Mouse (Mus musculus) heart, embryonic 13.5 days (tissue): Measurements from ENCODE around the gene Rbfox1. TPM values are rescaled to one million over a fixed set of nuclear protein-coding genes. Genes with fewer than 3 reads are reported as not detected.

Experiments
- ATAC-seq: fragments of 200-750 bp; cut with Nextera tagmentation; 2 replicates; pipeline ENCODE4 v1.8.0; 2017; ENCODE audit warnings: moderate TSS enrichment; ENCODE audit not compliant: insufficient number of reproducible peaks, low FRiP score, low TSS enrichment; ENCODE audit errors: extremely low read depth
- H3K27ac ChIP-seq: fragments of 300-500 bp; sonication (generic); replicated peaks from 2 replicates; pipeline ENCODE4 v1.5.1; 2015; ENCODE audit warnings: moderate library complexity, mild to moderate bottlenecking, inconsistent platforms
- H3K27me3 ChIP-seq: fragments of 300-500 bp; sonication (generic); replicated peaks from 2 replicates; pipeline ENCODE4 v1.6.1; 2015; ENCODE audit warnings: mild to moderate bottlenecking, inconsistent platforms
- H3K36me3 ChIP-seq: fragments of 300-500 bp; sonication (generic); 2 replicates; pipeline ENCODE4 v1.6.1; 2015; ENCODE audit warnings: mild to moderate bottlenecking, inconsistent platforms
- H3K4me1 ChIP-seq: fragments of 300-500 bp; sonication (generic); 2 replicates; pipeline ENCODE4 v1.6.1; 2015; ENCODE audit warnings: inconsistent platforms
- H3K4me2 ChIP-seq: fragments of 300-500 bp; sonication (generic); 2 replicates; pipeline ENCODE4 v1.6.1; 2015; ENCODE audit warnings: inconsistent platforms, mild to moderate bottlenecking, moderate library complexity
- H3K4me3 ChIP-seq: fragments of 300-500 bp; sonication (generic); 2 replicates; pipeline ENCODE4 v1.5.1; 2015; ENCODE audit warnings: moderate library complexity, mild to moderate bottlenecking, inconsistent platforms
- H3K9ac ChIP-seq: fragments of 300-500 bp; sonication (generic); 2 replicates; pipeline ENCODE4 v1.6.1; 2015; ENCODE audit warnings: inconsistent platforms, mild to moderate bottlenecking, moderate library complexity
- H3K9me3 ChIP-seq: fragments of 300-500 bp; sonication (generic); 2 replicates; pipeline ENCODE4 v1.6.1; 2016; ENCODE audit warnings: inconsistent platforms
- WGBS: fragments of 180-500 bp; shearing (Covaris S2); methylation state at CpG from one replicate; pipeline ENCODE4 v1.1.7; 2015; ENCODE audit warnings: mixed read lengths; 5-methylcytosine and 5-hydroxymethylcytosine counted together
- polyA plus RNA-seq: library from polyadenylated mRNA; unstranded; fragments of >200 nt; fragmentation: Nextera tagmentation; extraction: Ambion mirVana; gene quantifications from 2 replicates; pipeline ENCODE4 v1.2.1, GENCODE M21; 2015

Rbfox1 gene
- polyA plus RNA-seq, 1 experiment from 2014 or later = 2.8 TPM

- Histone ChIP-seq H3K4me2 (no peak overlapping the region), H3K27ac (no peak overlapping the region), H3K9ac (no peak overlapping the region), H3K36me3 (no peaks in the 10 kb centered on the region), H3K27me3 (no peaks in the 10 kb centered on the region), H3K4me1 (peaks cover 19% of the 10 kb centered on the region), H3K9me3 (no peaks in the 10 kb centered on the region), H3K4me3 (no peak overlapping the region)
- ATAC-seq = no peak
- WGBS = 55% methylated on average over 4 of the region's 4 CpGs
Observed at GRCm38 (mm10) chr16:7163688-7164087, 1278.5 kb downstream of the Rbfox1 start.

- H3K27me3 ChIP-seq = no peaks in the 10 kb centered on the region
- H3K9ac ChIP-seq = no peak overlapping the region
- H3K9me3 ChIP-seq = no peaks in the 10 kb centered on the region
- no peak overlapping the region for H3K4me2 ChIP-seq
- H3K27ac ChIP-seq = no peak overlapping the region
- no peak overlapping the region for H3K4me3 ChIP-seq
- ATAC-seq = no peak
- 90% methylated on average over 8 of the region's 8 CpGs for WGBS
- peaks cover 19% of the 10 kb centered on the region for H3K4me1 ChIP-seq
- H3K36me3 ChIP-seq = no peaks in the 10 kb centered on the region
Observed at GRCm38 (mm10) chr16:7164153-7164737, 1279.1 kb downstream of the Rbfox1 start.

GRCm38 (mm10) chr16:7175960-7176359 is 1290.8 kb downstream of the Rbfox1 start:
- Histone ChIP-seq H3K27ac (no peak overlapping the region), H3K4me2 (no peak overlapping the region), H3K36me3 (no peaks in the 10 kb centered on the region), H3K27me3 (no peaks in the 10 kb centered on the region), H3K4me3 (no peak overlapping the region), H3K4me1 (no peaks in the 10 kb centered on the region), H3K9ac (no peak overlapping the region), H3K9me3 (no peaks in the 10 kb centered on the region)
- no peak for ATAC-seq
- WGBS = 84% methylated on average over 2 of the region's 2 CpGs

- no peak for ATAC-seq
- Histone ChIP-seq H3K27ac (no peak overlapping the region), H3K4me2 (no peak overlapping the region), H3K9me3 (no peaks in the 10 kb centered on the region), H3K36me3 (no peaks in the 10 kb centered on the region), H3K27me3 (no peaks in the 10 kb centered on the region), H3K4me1 (peaks cover 12% of the 10 kb centered on the region), H3K4me3 (no peak overlapping the region), H3K9ac (no peak overlapping the region)
- WGBS = 23% methylated on average over 2 of the region's 2 CpGs
Observed at GRCm38 (mm10) chr16:7187788-7188187, 1302.6 kb downstream of the Rbfox1 start.

- Histone ChIP-seq H3K27me3 (no peaks in the 10 kb centered on the region), H3K4me1 (no peaks in the 10 kb centered on the region), H3K4me3 (no peak overlapping the region), H3K27ac (no peak overlapping the region), H3K4me2 (no peak overlapping the region), H3K9me3 (no peaks in the 10 kb centered on the region), H3K9ac (no peak overlapping the region), H3K36me3 (no peaks in the 10 kb centered on the region)
- no peak for ATAC-seq
- WGBS = 62% methylated on average over 5 of the region's 5 CpGs
Observed at GRCm38 (mm10) chr16:7193535-7193934, 1308.4 kb downstream of the Rbfox1 start.

GRCm38 (mm10) chr16:7197953-7198352 is 1312.8 kb downstream of the Rbfox1 start:
- H3K36me3 ChIP-seq = no peaks in the 10 kb centered on the region
- H3K4me3 ChIP-seq = no peak overlapping the region
- H3K9me3 ChIP-seq = no peaks in the 10 kb centered on the region
- H3K4me2 ChIP-seq = no peak overlapping the region
- 84% methylated on average over 5 of the region's 5 CpGs for WGBS
- H3K27me3 ChIP-seq = no peaks in the 10 kb centered on the region
- no peak for ATAC-seq
- H3K4me1 ChIP-seq = no peaks in the 10 kb centered on the region
- H3K27ac ChIP-seq = no peak overlapping the region
- H3K9ac ChIP-seq = no peak overlapping the region

GRCm38 (mm10) chr16:7200239-7200638 is 1315.1 kb downstream of the Rbfox1 start:
- Histone ChIP-seq H3K27me3 (no peaks in the 10 kb centered on the region), H3K4me3 (no peak overlapping the region), H3K27ac (no peak overlapping the region), H3K9ac (no peak overlapping the region), H3K9me3 (no peaks in the 10 kb centered on the region), H3K4me1 (no peaks in the 10 kb centered on the region), H3K36me3 (no peaks in the 10 kb centered on the region), H3K4me2 (no peak overlapping the region)
- WGBS = 75% methylated on average over 3 of the region's 3 CpGs
- ATAC-seq = no peak

GRCm38 (mm10) chr16:7201816-7202215 is 1316.7 kb downstream of the Rbfox1 start:
- Histone ChIP-seq H3K27ac (no peak overlapping the region), H3K36me3 (no peaks in the 10 kb centered on the region), H3K9ac (no peak overlapping the region), H3K4me1 (no peaks in the 10 kb centered on the region), H3K4me2 (no peak overlapping the region), H3K27me3 (no peaks in the 10 kb centered on the region), H3K9me3 (no peaks in the 10 kb centered on the region), H3K4me3 (no peak overlapping the region)
- 47% methylated on average over 4 of the region's 4 CpGs for WGBS
- no peak for ATAC-seq

- Histone ChIP-seq H3K27me3 (no peaks in the 10 kb centered on the region), H3K27ac (no peak overlapping the region), H3K4me3 (no peak overlapping the region), H3K4me1 (no peaks in the 10 kb centered on the region), H3K36me3 (no peaks in the 10 kb centered on the region), H3K9me3 (no peaks in the 10 kb centered on the region), H3K9ac (no peak overlapping the region), H3K4me2 (no peak overlapping the region)
- WGBS = 78% methylated on average over 2 of the region's 2 CpGs
- ATAC-seq = no peak
Observed at GRCm38 (mm10) chr16:7206116-7206900, 1321.2 kb downstream of the Rbfox1 start.

- Histone ChIP-seq H3K27me3 (no peaks in the 10 kb centered on the region), H3K4me3 (no peak overlapping the region), H3K4me2 (no peak overlapping the region), H3K4me1 (no peaks in the 10 kb centered on the region), H3K9ac (no peak overlapping the region), H3K27ac (no peak overlapping the region), H3K9me3 (no peaks in the 10 kb centered on the region), H3K36me3 (no peaks in the 10 kb centered on the region)
- ATAC-seq = no peak
- WGBS = 77% methylated on average over 2 of the region's 2 CpGs
Observed at GRCm38 (mm10) chr16:7207599-7207998, 1322.4 kb downstream of the Rbfox1 start.

- no peak overlapping the region for H3K4me2 ChIP-seq
- no peak overlapping the region for H3K4me3 ChIP-seq
- no peak overlapping the region for H3K27ac ChIP-seq
- no peaks in the 10 kb centered on the region for H3K27me3 ChIP-seq
- no peaks in the 10 kb centered on the region for H3K4me1 ChIP-seq
- no peak overlapping the region for H3K9ac ChIP-seq
- H3K36me3 ChIP-seq = no peaks in the 10 kb centered on the region
- no peaks in the 10 kb centered on the region for H3K9me3 ChIP-seq
- no peak for ATAC-seq
- WGBS = 60% methylated on average over 4 of the region's 4 CpGs
Observed at GRCm38 (mm10) chr16:7212756-7213155, 1327.6 kb downstream of the Rbfox1 start.

GRCm38 (mm10) chr16:7223265-7223664 is 1338.1 kb downstream of the Rbfox1 start:
- Histone ChIP-seq H3K4me1 (no peaks in the 10 kb centered on the region), H3K36me3 (no peaks in the 10 kb centered on the region), H3K4me3 (no peak overlapping the region), H3K27me3 (no peaks in the 10 kb centered on the region), H3K4me2 (no peak overlapping the region), H3K9ac (no peak overlapping the region), H3K27ac (no peak overlapping the region), H3K9me3 (no peaks in the 10 kb centered on the region)
- 64% methylated on average over 2 of the region's 2 CpGs for WGBS
- ATAC-seq = no peak
